Mouse (Mus musculus): Measurements from ENCODE around the gene Rnaseh2a. TPM values are rescaled to one million over a fixed set of nuclear protein-coding genes. Genes with fewer than 3 reads are reported as not detected.
A peak's percentile ranks its signal among the peaks of the same experiment; 100 is the strongest.

Rnaseh2a gene
- polyA plus RNA-seq, 1 experiment from 2014 or later, result 95.9 TPM

DNA sequence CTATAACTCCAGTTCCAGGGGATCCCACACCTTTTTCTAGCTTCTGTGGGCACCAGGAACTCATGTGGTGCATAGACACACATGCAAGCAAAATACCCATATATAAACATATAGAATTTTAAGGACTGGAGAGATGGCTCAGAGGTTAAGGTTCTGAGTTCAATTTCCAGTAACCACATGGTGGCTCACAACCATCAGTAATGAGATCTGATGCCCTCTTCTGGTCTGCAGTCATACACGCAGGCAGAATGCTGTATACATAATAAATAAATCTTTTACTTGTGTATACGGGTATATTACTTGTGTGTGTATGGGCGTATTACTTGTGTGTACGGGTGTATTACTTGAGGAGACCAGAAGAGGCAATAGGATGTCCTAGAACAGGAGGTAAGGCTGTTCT lies 5.6 kb downstream of the Rnaseh2a start:
- no peak overlapping the region for H3K9ac ChIP-seq (ENCODE audit: low read depth, low read length)
- no peaks in the 10 kb centered on the region for H3K9me3 ChIP-seq (replicated peaks; ENCODE audit: control insufficient read depth, low read length)
- no peak for ATAC-seq (replicated peaks; ENCODE audit: insufficient number of reproducible peaks, low FRiP score, low TSS enrichment)
- no peaks in the 10 kb centered on the region for H3K27me3 ChIP-seq (ENCODE audit: control insufficient read depth, insufficient read depth, low read length)
- H3K4me3 ChIP-seq (ENCODE audit: low read depth, low read length), result no peak overlapping the region
- WGBS (ENCODE audit: insufficient replicate concordance), result 79% methylated on average over 4 of the region's 4 CpGs
- no peak overlapping the region for H3K4me2 ChIP-seq
- peaks cover 18% of the 10 kb centered on the region for H3K4me1 ChIP-seq (ENCODE audit: control insufficient read depth, insufficient read depth, low read length)
- H3K36me3 ChIP-seq (ENCODE audit: control insufficient read depth, insufficient read depth, low read length), result peaks cover 7% of the 10 kb centered on the region
- H3K27ac ChIP-seq (ENCODE audit: low read depth, low read length), result no peak overlapping the region

DNA sequence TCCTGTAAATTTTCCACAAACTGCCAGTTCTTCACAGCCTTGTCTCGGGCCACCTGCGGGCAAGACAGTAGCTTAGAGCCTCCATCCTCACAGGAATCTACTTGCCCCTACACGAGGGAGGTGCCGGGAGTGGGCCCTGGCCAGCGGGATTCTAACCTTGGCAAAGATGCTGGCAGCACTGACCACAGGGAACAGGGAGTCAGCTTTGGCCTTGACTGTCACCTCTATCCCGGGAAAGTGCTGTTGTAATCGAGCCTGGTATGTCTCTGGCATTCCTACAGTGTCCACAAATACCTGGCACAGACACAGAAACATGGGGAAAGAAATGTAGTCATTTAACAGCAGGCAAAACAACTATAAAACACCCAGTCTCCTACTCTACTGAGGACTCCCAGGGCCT lies 9.8 kb downstream of the Rnaseh2a start:
- 93% methylated on average over 7 of the region's 7 CpGs for WGBS (ENCODE audit: insufficient replicate concordance)
- Histone ChIP-seq H3K27ac (ENCODE audit: low read depth, low read length) (no peak overlapping the region), H3K36me3 (ENCODE audit: control insufficient read depth, insufficient read depth, low read length) (peaks cover 7% of the 10 kb centered on the region), H3K9ac (ENCODE audit: low read depth, low read length) (no peak overlapping the region), H3K4me3 (ENCODE audit: low read depth, low read length) (no peak overlapping the region), H3K9me3 (replicated peaks; ENCODE audit: control insufficient read depth, low read length) (no peaks in the 10 kb centered on the region), H3K4me2 (no peak overlapping the region), H3K27me3 (ENCODE audit: control insufficient read depth, insufficient read depth, low read length) (no peaks in the 10 kb centered on the region), H3K4me1 (ENCODE audit: control insufficient read depth, insufficient read depth, low read length) (no peaks in the 10 kb centered on the region)
- no peak for ATAC-seq (replicated peaks; ENCODE audit: insufficient number of reproducible peaks, low FRiP score, low TSS enrichment)

DNA sequence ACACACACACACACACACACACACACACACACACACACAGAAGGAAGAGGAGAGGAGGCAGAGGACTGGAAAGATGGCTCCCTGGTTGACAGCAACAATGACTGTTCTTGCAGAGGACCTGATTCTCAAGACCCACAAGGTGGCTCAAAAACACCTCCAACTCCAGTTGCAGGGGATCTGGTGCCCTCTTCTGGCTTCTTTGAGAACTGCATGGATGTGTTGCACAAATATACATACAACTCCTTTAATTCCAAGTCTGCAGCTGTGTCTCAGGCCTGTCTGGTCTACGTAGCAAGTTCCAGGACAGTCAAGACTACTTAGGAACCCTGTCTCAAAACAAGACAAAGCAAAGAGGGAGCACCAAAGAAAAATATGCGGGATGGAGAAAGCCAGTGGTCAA lies 12.8 kb downstream of the Rnaseh2a start:
- 0 out of 2 replicates have a peak, but pooled peaks cover 5% of the 10 kb centered on the region for H3K4me1 ChIP-seq (ENCODE audit: control insufficient read depth, insufficient read depth, low read length)
- H3K9me3 ChIP-seq (replicated peaks; ENCODE audit: control insufficient read depth, low read length), result no peaks in the 10 kb centered on the region
- H3K9ac ChIP-seq (ENCODE audit: low read depth, low read length), result no peak overlapping the region
- H3K36me3 ChIP-seq (ENCODE audit: control insufficient read depth, insufficient read depth, low read length), result peaks cover 7% of the 10 kb centered on the region
- WGBS (ENCODE audit: insufficient replicate concordance), result 52% methylated on average over 2 of the region's 2 CpGs
- H3K27ac ChIP-seq (ENCODE audit: low read depth, low read length), result no peak overlapping the region
- no peak for ATAC-seq (replicated peaks; ENCODE audit: insufficient number of reproducible peaks, low FRiP score, low TSS enrichment)
- H3K4me3 ChIP-seq (ENCODE audit: low read depth, low read length), result no peak overlapping the region
- peaks cover 11% of the 10 kb centered on the region; the same call in 1 of the 2 replicates for H3K27me3 ChIP-seq (ENCODE audit: control insufficient read depth, insufficient read depth, low read length)
- H3K4me2 ChIP-seq, result no peak overlapping the region

DNA sequence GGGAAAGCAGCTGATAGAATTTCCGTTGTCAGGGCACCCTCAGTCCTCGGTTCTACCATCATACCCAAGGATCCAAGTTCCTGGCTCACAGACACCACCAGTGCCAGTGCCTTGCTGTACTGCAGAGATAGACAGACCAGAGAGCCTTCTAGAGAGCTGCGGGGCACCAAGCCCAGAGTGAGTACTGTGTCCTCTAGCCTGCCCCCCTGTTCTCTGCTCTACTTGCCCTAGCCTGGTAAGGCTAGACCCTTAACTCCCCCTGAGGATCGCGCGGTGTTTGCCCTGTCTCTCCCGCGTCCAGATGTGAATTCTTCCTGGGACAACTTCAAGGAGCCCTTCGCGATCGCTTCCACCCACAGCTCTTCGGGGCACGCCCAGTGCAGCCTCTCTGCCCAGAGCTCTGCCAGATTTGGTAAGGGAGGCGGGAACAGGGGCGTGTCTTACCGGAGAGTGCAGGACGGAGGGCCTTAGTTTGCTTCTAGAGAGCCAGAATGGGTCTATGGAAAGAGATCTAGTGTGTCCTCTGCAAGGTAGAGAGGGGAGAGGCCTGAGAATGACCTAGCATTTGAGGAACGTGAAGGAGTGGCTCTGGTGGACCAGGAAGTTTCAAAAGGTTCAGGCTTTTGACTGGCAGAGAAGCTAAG lies 16.8 kb downstream of the Rnaseh2a start:
- 5% methylated on average over 18 of the region's 18 CpGs for WGBS (ENCODE audit: insufficient replicate concordance)
- no peak overlapping the region for H3K9ac ChIP-seq (ENCODE audit: low read depth, low read length)

DNA sequence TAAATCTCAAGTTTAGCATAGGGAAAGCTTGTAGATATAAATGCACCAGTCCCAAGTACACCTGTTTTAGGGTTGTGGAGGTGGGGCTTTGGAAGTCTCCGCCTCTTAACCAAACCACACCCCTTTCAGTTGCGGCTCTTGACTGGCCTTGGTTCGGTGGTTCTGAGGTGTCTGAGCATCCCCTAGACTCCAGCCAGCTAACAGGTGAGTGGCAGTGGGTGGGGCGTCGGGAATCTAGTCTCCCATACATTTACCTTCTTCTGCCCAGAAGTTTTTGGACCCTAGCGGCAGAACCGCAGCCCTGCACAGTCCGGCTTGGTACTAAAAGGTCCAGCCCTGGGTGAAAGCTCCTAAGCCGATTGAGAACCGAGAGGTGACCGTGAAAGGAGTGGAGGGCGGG lies 19.8 kb downstream of the Rnaseh2a start:
- Histone ChIP-seq H3K36me3 (ENCODE audit: control insufficient read depth, insufficient read depth, low read length) (no peaks in the 10 kb centered on the region), H3K4me1 (ENCODE audit: control insufficient read depth, insufficient read depth, low read length) (peaks cover 9% of the 10 kb centered on the region; the same call in 1 of the 2 replicates), H3K27ac (ENCODE audit: low read depth, low read length) (no peak overlapping the region), H3K4me3 (ENCODE audit: low read depth, low read length) (no peak overlapping the region), H3K27me3 (ENCODE audit: control insufficient read depth, insufficient read depth, low read length) (peaks cover 63% of the 10 kb centered on the region), H3K9me3 (replicated peaks; ENCODE audit: control insufficient read depth, low read length) (no peaks in the 10 kb centered on the region), H3K9ac (ENCODE audit: low read depth, low read length) (no peak overlapping the region), H3K4me2 (no peak overlapping the region)
- WGBS (ENCODE audit: insufficient replicate concordance), result 17% methylated on average over 12 of the region's 12 CpGs
- no peak for ATAC-seq (replicated peaks; ENCODE audit: insufficient number of reproducible peaks, low FRiP score, low TSS enrichment)

More for the DNA sequence above, 16.8 kb downstream of the Rnaseh2a start:
- 0 out of 2 replicates have a peak, but pooled peaks cover 5% of the 10 kb centered on the region for H3K4me1 ChIP-seq (ENCODE audit: control insufficient read depth, insufficient read depth, low read length)
- no peaks in the 10 kb centered on the region for H3K9me3 ChIP-seq (replicated peaks; ENCODE audit: control insufficient read depth, low read length)
- peaks cover 37% of the 10 kb centered on the region for H3K27me3 ChIP-seq (ENCODE audit: control insufficient read depth, insufficient read depth, low read length)
- no peaks in the 10 kb centered on the region for H3K36me3 ChIP-seq (ENCODE audit: control insufficient read depth, insufficient read depth, low read length)
- no peak overlapping the region for H3K4me3 ChIP-seq (ENCODE audit: low read depth, low read length)
- ATAC-seq (replicated peaks; ENCODE audit: insufficient number of reproducible peaks, low FRiP score, low TSS enrichment), result no peak
- H3K27ac ChIP-seq (ENCODE audit: low read depth, low read length), result no peak overlapping the region
- H3K4me2 ChIP-seq, result peak overlapping the region; percentile 37; the same call in 1 of the 2 replicates

DNA sequence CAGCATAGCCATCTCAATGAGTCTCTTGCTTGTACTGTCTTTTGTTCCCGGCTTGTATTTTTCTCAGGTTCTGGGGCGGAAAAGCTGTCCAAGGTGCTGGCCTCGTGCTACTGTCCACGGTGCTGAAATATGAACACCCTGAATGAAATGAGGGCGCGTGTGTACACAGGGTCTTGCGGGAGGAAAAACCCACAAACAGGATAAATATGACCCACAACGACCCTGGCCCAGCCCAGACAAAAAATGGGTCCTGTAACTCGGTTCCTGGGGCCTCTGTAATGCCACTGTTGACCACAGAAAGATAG lies 22.4 kb downstream of the Rnaseh2a start:
- Histone ChIP-seq H3K27me3 (ENCODE audit: control insufficient read depth, insufficient read depth, low read length) (peaks cover 69% of the 10 kb centered on the region), H3K36me3 (ENCODE audit: control insufficient read depth, insufficient read depth, low read length) (no peaks in the 10 kb centered on the region), H3K9me3 (replicated peaks; ENCODE audit: control insufficient read depth, low read length) (no peaks in the 10 kb centered on the region), H3K4me2 (no peak overlapping the region), H3K4me3 (ENCODE audit: low read depth, low read length) (no peak overlapping the region), H3K9ac (ENCODE audit: low read depth, low read length) (no peak overlapping the region), H3K27ac (ENCODE audit: low read depth, low read length) (no peak overlapping the region), H3K4me1 (ENCODE audit: control insufficient read depth, insufficient read depth, low read length) (peaks cover 4% of the 10 kb centered on the region; the same call in 1 of the 2 replicates)
- ATAC-seq (replicated peaks; ENCODE audit: insufficient number of reproducible peaks, low FRiP score, low TSS enrichment), result no peak
- WGBS (ENCODE audit: insufficient replicate concordance), result 14% methylated on average over 9 of the region's 9 CpGs

DNA sequence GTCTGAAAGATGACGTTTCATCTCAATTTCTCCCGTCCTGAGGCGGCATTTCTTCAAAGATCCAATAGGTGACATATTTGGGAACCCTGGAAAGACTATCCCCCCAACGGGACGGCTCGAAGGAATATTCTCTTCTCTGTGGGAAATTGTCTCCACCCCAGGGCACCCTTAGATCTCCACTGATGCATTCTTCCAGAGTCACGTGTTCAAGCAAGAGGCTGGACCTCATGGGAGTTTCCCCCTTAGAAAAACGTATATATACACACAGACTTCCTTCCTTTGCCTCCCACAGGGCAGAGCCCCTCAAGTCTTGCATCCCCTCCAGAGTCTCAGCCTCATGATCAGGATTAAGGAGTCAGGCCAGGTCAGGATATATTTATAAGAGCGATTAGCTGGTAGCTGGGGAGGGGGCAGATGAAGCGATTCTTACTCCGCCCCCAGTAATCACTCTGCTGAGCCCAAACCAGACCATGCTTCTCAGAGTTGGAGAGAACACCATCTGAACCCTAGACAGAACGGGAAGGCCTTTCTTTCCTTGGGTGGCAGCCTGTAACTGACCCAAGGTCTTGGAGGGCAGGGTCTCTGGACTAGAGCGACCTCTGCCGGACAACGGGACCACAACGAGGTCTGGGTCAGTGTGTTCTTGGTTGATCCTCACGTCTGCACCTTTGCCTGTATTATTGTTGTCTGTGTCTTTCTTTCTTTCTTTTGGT lies 22.9 kb downstream of the Rnaseh2a start, which contains the start of gene Rtbdn:
Gene Rtbdn (plus strand): TSS at position 464 of the 713 bp plus-strand sequence.
- Histone ChIP-seq H3K9me3 (replicated peaks; ENCODE audit: control insufficient read depth, low read length) (no peaks in the 10 kb centered on the region), H3K9ac (ENCODE audit: low read depth, low read length) (no peak within 1 kb of the TSS), H3K4me1 (ENCODE audit: control insufficient read depth, insufficient read depth, low read length) (peaks cover 4% of the 10 kb centered on the region; the same call in 1 of the 2 replicates), H3K36me3 (ENCODE audit: control insufficient read depth, insufficient read depth, low read length) (no peaks in the 10 kb centered on the region), H3K27me3 (ENCODE audit: control insufficient read depth, insufficient read depth, low read length) (peaks cover 69% of the 10 kb centered on the region), H3K4me3 (ENCODE audit: low read depth, low read length) (peak within 1 kb of the TSS; percentile 43), H3K27ac (ENCODE audit: low read depth, low read length) (no peak within 1 kb of the TSS), H3K4me2 (peak within 1 kb of the TSS; percentile 75)
- WGBS (ENCODE audit: insufficient replicate concordance), result 12% methylated on average over 17 of the region's 17 CpGs
- ATAC-seq (replicated peaks; ENCODE audit: insufficient number of reproducible peaks, low FRiP score, low TSS enrichment), result no peak

DNA sequence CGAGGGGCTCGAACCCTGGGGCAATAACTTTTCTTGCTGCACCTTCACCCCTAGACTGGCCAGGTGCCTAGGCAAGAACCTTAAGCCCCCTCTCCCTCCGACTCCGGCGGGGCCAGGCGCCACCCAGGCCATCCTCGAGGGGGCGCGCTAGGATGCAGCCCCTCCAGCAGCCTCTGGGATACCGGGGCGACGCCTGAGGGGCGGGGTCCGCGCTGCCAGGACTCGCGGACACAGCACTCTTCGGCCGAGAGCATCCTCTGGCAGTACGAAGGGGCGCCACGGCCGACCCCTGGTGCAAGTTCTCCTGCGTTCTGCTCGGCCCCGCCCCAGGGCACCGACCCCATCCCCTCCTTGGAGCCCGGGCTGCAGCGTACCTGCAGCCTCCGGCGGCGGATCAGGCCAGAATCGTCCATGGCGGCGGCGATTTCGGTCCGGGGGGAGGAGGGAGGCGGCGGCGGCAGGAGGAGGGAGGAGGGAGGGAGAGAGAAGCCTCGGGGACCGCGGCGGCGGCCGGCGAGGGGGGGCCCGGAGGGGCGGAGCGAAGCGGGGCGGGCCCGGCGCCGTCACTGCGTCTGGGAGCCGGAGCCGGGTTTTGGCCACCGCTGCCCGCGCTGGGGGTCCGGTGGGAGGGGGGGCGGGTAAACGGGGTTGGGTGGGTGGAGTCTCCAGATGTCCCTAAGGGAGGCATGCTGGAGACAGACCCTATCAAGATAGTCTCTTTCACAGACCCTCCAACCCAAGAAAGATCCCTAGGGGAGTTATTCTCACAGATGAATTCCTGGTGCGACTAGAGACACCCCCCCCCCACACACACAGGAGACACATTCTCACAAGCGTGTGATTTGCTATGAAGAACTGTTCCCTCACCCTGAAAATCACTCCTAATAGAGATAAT lies 23.7 kb downstream of the Rnaseh2a start:
- no peaks in the 10 kb centered on the region for H3K9me3 ChIP-seq (replicated peaks; ENCODE audit: control insufficient read depth, low read length)
- H3K4me3 ChIP-seq (ENCODE audit: low read depth, low read length), result peak overlapping the region; percentile 43
- no peaks in the 10 kb centered on the region for H3K36me3 ChIP-seq (ENCODE audit: control insufficient read depth, insufficient read depth, low read length)
- H3K4me1 ChIP-seq (ENCODE audit: control insufficient read depth, insufficient read depth, low read length), result peaks cover 4% of the 10 kb centered on the region; the same call in 1 of the 2 replicates
- no peak overlapping the region for H3K27ac ChIP-seq (ENCODE audit: low read depth, low read length)
- ATAC-seq (replicated peaks; ENCODE audit: insufficient number of reproducible peaks, low FRiP score, low TSS enrichment), result 0 out of 2 replicates have a peak, but pooled peaks have one; percentile 29
- H3K27me3 ChIP-seq (ENCODE audit: control insufficient read depth, insufficient read depth, low read length), result peaks cover 69% of the 10 kb centered on the region
- H3K9ac ChIP-seq (ENCODE audit: low read depth, low read length), result no peak overlapping the region
- under 1% methylated on average over 47 of the region's 67 CpGs for WGBS (ENCODE audit: insufficient replicate concordance)
- H3K4me2 ChIP-seq, result peak overlapping the region; percentile 75
